Mouse (Mus musculus) erythroblast, adult 5-6 weeks (primary cell): ENCODE measurements around the gene Pald1. TPM values are rescaled to one million over a fixed set of nuclear protein-coding genes. Genes with fewer than 3 reads are reported as not detected.

ENCODE experiments used
- total RNA-seq, 2 experiments: library from RNA; stranded (forward) in 1 of 2; stranded (reverse) in 1 of 2; fragments of 150-400 nt in 1 of 2; fragments of 200-764, 138-1000 nt in 1 of 2; gene quantifications; 2 replicates each; pipeline versions ENCODE4 v1.2.3 to v1.2.4; 2015 to 2017; ENCODE audit warnings: low replicate concordance in 2 of 2

Gene Pald1
- total RNA-seq, 2 experiments from 2014 or later: not detected

Other genes with a start within 250 kb of the Pald1 start
- gene Sgpl1, start 235.8 kb downstream of the Pald1 start, total RNA-seq (2015; ENCODE audit: low replicate concordance): 7.1 and 26.1 TPM in 2 replicates
- 14.6 and 18.1 TPM in 2 replicates for gene Sgpl1, start 235.8 kb downstream of the Pald1 start, total RNA-seq (2017; ENCODE audit: low replicate concordance)
- gene Tbata, start 211.6 kb downstream of the Pald1 start, total RNA-seq (2015; ENCODE audit: low replicate concordance): not detected in 2 replicates
- not detected in 2 replicates for gene Tbata, start 211.6 kb downstream of the Pald1 start, total RNA-seq (2017; ENCODE audit: low replicate concordance)
- gene Adamts14, start 110.1 kb downstream of the Pald1 start, total RNA-seq (2015; ENCODE audit: low replicate concordance): 0.21 TPM in 1 of 2 replicates, not detected in the other
- gene Adamts14, start 110.1 kb downstream of the Pald1 start, total RNA-seq (2017; ENCODE audit: low replicate concordance): not detected in 2 replicates
- gene Prf1, start 85.7 kb downstream of the Pald1 start, total RNA-seq (2015; ENCODE audit: low replicate concordance): not detected in 2 replicates
- gene Prf1, start 85.7 kb downstream of the Pald1 start, total RNA-seq (2017; ENCODE audit: low replicate concordance): not detected in 2 replicates
- not detected in 2 replicates for gene Nodal, start 34.4 kb upstream of the Pald1 start, total RNA-seq (2015; ENCODE audit: low replicate concordance)
- gene Nodal, start 34.4 kb upstream of the Pald1 start, total RNA-seq (2017; ENCODE audit: low replicate concordance): not detected in 2 replicates
- gene Eif4ebp2, start 69.1 kb upstream of the Pald1 start, total RNA-seq (2015; ENCODE audit: low replicate concordance): 67.2 and 101 TPM in 2 replicates
- 13.8 and 14.2 TPM in 2 replicates for gene Eif4ebp2, start 69.1 kb upstream of the Pald1 start, total RNA-seq (2017; ENCODE audit: low replicate concordance)
- 1.3 and 2.1 TPM in 2 replicates for gene Lrrc20, start 92.3 kb upstream of the Pald1 start, total RNA-seq (2015; ENCODE audit: low replicate concordance)
- 0.70 and 3.2 TPM in 2 replicates for gene Lrrc20, start 92.3 kb upstream of the Pald1 start, total RNA-seq (2017; ENCODE audit: low replicate concordance)
- not detected in 2 replicates for gene Npffr1, start 212.0 kb upstream of the Pald1 start, total RNA-seq (2015; ENCODE audit: low replicate concordance)
- not detected in 2 replicates for gene Npffr1, start 212.0 kb upstream of the Pald1 start, total RNA-seq (2017; ENCODE audit: low replicate concordance)